Mouse (Mus musculus) liver, postnatal 0 days (tissue): ENCODE results near the gene Espl1. TPM values are rescaled to one million over a fixed set of nuclear protein-coding genes. Genes with fewer than 3 reads are reported as not detected.
A peak's percentile ranks its signal among the peaks of the same experiment; 100 is the strongest.

Experiments
- ATAC-seq: fragments of 200-750 bp; cut with Nextera tagmentation; 2 replicates; pipeline ENCODE4 v1.8.0; 2017; ENCODE audit warnings: mild to moderate bottlenecking, moderate library complexity
- DNase-seq: peaks from one replicate; pipeline ENCODE4 v3.0.0-alpha.2; 2016
- H3K27ac ChIP-seq: fragments of 300-500 bp; sonication (generic); 2 replicates; pipeline ENCODE4 v1.5.1; 2014; ENCODE audit warnings: antibody characterized with exemption, moderate library complexity, mild to moderate bottlenecking, low read depth
- H3K27me3 ChIP-seq: fragments of 300-500 bp; sonication (generic); 2 replicates; pipeline ENCODE4 v1.6.1; 2014; ENCODE audit warnings: low read length, control low read depth, mixed read lengths; ENCODE audit not compliant: insufficient read depth
- H3K36me3 ChIP-seq: fragments of 300-500 bp; sonication (generic); replicated peaks from 2 replicates; pipeline ENCODE4 v1.6.1; 2014; ENCODE audit warnings: mild to moderate bottlenecking, control low read depth, low read length, moderate library complexity, mixed read lengths; ENCODE audit not compliant: insufficient read depth
- H3K4me1 ChIP-seq: fragments of 300-500 bp; sonication (generic); 2 replicates; pipeline ENCODE4 v1.6.1; 2014; ENCODE audit warnings: antibody characterized with exemption, mild to moderate bottlenecking, control low read depth; ENCODE audit not compliant: insufficient read depth
- H3K4me2 ChIP-seq: fragments of 300-500 bp; sonication (generic); 2 replicates; pipeline ENCODE4 v1.6.1; 2014; ENCODE audit warnings: low read depth, mild to moderate bottlenecking, low read length, moderate library complexity, mixed read lengths
- H3K4me3 ChIP-seq: fragments of 300-500 bp; sonication (generic); 2 replicates; pipeline ENCODE4 v1.5.1; 2014; ENCODE audit warnings: low read depth, low read length
- H3K9ac ChIP-seq: fragments of 300-500 bp; sonication (generic); replicated peaks from 2 replicates; pipeline ENCODE4 v1.6.1; 2014; ENCODE audit warnings: mild to moderate bottlenecking, moderate library complexity
- H3K9me3 ChIP-seq: fragments of 300-500 bp; sonication (generic); 2 replicates; pipeline ENCODE4 v1.6.1; 2016; ENCODE audit warnings: mild to moderate bottlenecking, control low read depth, low read length, mixed read lengths
- CTCF ChIP-seq: sonication (generic); IDR thresholded peaks from 2 replicates; pipeline ENCODE4 v1.5.1; 2016; ENCODE audit warnings: antibody characterized with exemption, low read depth
- EP300 ChIP-seq: IDR thresholded peaks from 2 replicates; pipeline ENCODE4 v1.6.1; 2016; ENCODE audit warnings: antibody characterized with exemption, low read depth, mild to moderate bottlenecking
- WGBS: fragments of 180-500 bp; shearing (Covaris S2); extraction: QIAGEN DNeasy Blood & Tissue Kit; methylation state at CpG from one replicate; pipeline ENCODE4 v1.1.7; 2014; ENCODE audit not compliant: insufficient replicate concordance; 5-methylcytosine and 5-hydroxymethylcytosine counted together
- polyA plus RNA-seq: library from polyadenylated mRNA; unstranded; fragments of >200 nt; fragmentation: Nextera tagmentation; extraction: Ambion mirVana; gene quantifications from 2 replicates; pipeline ENCODE4 v1.2.1, GENCODE M21; 2015

Gene Espl1
- polyA plus RNA-seq, 1 experiment from 2014 or later, result 7.3 TPM

DNA sequence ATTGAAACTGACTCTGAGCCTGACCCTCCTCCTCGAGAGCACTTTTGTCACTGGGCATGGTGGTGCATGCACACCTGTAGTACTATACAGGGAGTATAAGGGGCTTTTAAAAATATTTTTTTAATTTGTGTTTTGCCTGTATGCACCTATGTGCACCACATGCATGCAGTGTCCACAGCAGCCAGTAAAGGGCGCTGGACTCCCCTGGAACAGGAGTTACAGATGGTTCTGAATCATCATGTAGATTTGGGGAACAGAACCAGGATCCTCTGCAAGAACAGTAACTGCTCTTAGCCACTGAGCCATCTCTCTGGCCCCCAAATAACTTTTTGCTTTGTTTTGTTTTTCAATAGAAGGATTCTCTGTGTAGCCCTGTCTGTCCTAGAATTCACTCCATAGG, 56.1 kb downstream of the Espl1 start:
- no peak for DNase-seq
- 62% methylated on average over 2 of the region's 2 CpGs for WGBS
- Histone ChIP-seq H3K4me3 (no peak overlapping the region), H3K4me1 (peaks cover 23% of the 10 kb centered on the region), H3K27ac (no peak overlapping the region), H3K4me2 (no peak overlapping the region), H3K27me3 (peaks cover 29% of the 10 kb centered on the region), H3K9me3 (no peaks in the 10 kb centered on the region), H3K9ac (no peak overlapping the region), H3K36me3 (no peaks in the 10 kb centered on the region)
- TF ChIP-seq CTCF (peak; percentile 39), EP300 (no peak)
- ATAC-seq, result no peak

DNA sequence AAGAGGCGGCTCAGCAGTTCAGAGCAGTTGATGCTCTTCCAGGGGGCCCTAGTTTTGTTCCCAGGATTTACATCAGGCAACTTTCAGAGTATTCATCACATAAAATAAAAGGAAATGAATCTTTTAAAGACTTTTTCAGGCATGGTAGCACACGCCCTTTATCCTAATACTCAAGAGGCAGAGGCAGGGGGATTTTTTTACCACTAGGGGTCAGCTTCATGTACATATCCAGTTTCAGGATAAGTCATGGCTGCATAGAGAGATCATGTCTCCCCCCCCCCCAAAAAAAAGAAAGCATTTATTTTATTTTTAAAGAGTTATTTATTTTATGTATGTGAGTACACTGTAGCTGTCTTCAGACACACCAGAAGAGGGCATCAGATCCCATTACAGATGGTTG, 57.9 kb downstream of the Espl1 start:
- Histone ChIP-seq H3K36me3 (no peaks in the 10 kb centered on the region), H3K9ac (no peak overlapping the region), H3K4me1 (peaks cover 26% of the 10 kb centered on the region), H3K4me3 (no peak overlapping the region), H3K4me2 (no peak overlapping the region), H3K9me3 (no peaks in the 10 kb centered on the region), H3K27me3 (peaks cover 45% of the 10 kb centered on the region), H3K27ac (no peak overlapping the region)
- ATAC-seq (no peak), DNase-seq (no peak)
- TF ChIP-seq CTCF (peak; percentile 26; the same call in 1 of the 2 replicates), EP300 (no peak)
- WGBS, result 83% methylated on average over 2 of the region's 2 CpGs

DNA sequence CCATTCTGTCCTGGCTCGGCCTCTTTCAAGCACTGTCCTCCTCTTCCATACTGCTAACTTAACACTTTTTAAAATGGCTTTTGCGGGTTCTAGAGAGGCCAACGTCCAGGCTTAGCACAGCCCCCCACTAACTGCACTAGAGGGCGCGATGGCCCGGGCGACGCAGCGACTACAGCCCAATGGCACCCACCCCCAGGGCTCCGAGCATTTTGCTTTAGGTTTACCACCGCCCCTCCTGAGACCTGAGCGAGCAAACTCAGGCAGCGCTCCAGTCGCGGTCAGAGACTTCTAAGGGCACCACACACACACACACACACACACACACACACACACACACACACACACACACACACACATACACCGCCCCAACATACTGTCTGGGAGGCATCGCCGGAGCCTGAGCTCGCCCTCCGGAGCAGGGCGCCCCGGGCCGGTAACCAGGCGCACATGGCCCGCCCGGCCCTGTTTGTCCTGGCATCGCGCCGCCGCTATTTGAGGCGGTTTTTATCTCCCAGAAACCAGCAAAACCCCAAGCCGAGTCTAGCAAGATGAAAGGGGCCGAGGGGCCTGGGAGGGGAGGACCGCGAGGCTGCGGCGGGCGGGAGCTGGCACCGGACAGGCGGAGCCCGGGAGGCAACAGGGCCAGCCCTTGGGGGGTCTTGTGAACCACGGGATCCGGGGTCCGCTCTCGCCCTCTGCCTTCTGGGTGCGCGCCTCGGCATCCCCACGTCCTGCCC, 59.2 kb downstream of the Espl1 start:
- Histone ChIP-seq H3K9ac (peak overlapping the region; percentile 65), H3K27me3 (peaks cover 55% of the 10 kb centered on the region), H3K4me1 (peaks cover 20% of the 10 kb centered on the region), H3K27ac (no peak overlapping the region), H3K4me2 (peak overlapping the region; percentile 83), H3K36me3 (no peaks in the 10 kb centered on the region), H3K9me3 (no peaks in the 10 kb centered on the region), H3K4me3 (peak overlapping the region; percentile 54)
- DNase-seq, result peak; percentile 55
- no peak for TF ChIP-seq EP300
- TF ChIP-seq CTCF, result peak; percentile 42; the same call in 1 of the 2 replicates
- ATAC-seq, result no peak
- under 1% methylated on average over 36 of the region's 49 CpGs for WGBS

DNA sequence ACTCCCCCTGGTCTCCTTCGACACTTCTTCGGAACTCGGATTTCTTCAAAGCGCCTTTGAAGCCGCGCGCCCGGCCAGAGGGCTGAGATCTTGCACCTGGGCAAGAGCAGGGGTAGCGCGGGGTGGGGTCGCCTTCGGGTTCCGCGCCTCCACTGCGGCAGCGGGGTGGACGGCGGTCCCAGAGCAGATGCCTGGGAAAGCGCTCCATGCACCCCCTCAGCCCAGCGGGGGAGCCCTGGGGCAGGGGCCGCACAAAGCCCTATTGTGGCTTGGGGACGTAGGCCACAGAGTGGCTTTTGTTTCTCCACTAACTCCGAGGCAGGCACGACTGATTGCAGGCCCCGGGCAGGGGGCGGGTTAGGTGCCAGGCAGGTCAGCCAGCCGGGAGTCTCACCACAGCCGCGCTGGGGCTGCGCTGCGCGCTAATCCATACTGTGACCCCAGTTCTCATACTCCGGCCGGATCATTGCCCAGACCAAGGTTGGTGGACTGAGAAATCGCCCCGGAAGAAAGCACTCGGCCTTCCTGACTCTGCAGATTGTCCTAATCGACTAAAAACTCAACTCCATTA, 59.9 kb downstream of the Espl1 start:
- H3K4me2 ChIP-seq, result peak overlapping the region; percentile 83
- WGBS, result 3% methylated on average over 37 of the region's 38 CpGs
- TF ChIP-seq CTCF, result no peak
- no peak for TF ChIP-seq EP300
- no peaks in the 10 kb centered on the region for H3K36me3 ChIP-seq
- peaks cover 20% of the 10 kb centered on the region for H3K4me1 ChIP-seq
- H3K27me3 ChIP-seq, result peaks cover 55% of the 10 kb centered on the region
- H3K9me3 ChIP-seq, result no peaks in the 10 kb centered on the region
- DNase-seq (no peak), ATAC-seq (no peak)
- peak overlapping the region; percentile 65 for H3K9ac ChIP-seq
- H3K4me3 ChIP-seq, result peak overlapping the region; percentile 54
- H3K27ac ChIP-seq, result no peak overlapping the region

DNA sequence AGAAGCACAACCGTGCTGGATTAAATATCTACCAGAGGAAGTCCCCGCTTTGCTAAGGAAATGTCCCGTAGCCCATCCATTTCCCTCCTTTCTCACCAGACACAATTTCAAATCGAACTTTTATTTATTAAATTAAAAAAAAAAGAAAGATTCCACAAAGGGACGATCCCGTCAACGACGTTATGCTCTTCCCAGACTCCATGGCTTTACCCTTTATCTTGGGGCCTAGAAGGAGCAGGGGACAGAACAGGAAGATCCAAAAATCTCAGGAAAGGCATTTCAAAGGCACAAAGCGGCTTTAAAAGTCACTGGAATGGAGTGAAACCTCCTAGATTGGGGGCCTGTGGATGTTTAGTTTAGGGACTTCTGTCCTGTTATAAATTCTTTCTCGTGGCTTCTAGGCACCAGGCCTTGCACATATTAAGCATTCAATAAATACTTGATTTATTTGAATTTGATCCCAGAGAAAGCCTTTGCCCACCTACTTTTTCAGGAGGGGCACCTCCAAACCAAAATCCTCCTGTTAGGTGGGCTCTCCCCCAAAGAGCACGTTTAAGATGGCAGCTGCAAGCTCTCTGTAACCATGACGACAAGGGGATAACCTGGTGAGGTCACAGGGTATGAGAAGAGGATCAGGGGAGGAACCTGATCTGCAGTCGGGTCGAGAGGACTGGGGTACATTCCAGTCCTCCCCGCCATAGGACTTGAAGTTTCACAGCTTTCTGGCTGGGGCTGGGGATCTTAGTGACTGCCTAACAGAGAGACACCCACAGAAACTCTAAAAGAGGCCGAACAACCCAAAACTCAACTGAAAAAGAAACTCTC, 60.6 kb downstream of the Espl1 start:
- no peak overlapping the region for H3K4me3 ChIP-seq
- ATAC-seq, result no peak

GRCm38 (mm10) chr15:102358126-102358525, 62.1 kb downstream of the Espl1 start:
- WGBS, result 6% methylated on average over 22 of the region's 25 CpGs

More for the DNA sequence above, 60.6 kb downstream of the Espl1 start:
- Histone ChIP-seq H3K4me1 (peaks cover 17% of the 10 kb centered on the region), H3K9ac (no peak overlapping the region), H3K36me3 (no peaks in the 10 kb centered on the region), H3K4me2 (peak overlapping the region; percentile 83; the same call in 1 of the 2 replicates), H3K9me3 (no peaks in the 10 kb centered on the region), H3K27ac (no peak overlapping the region), H3K27me3 (peaks cover 55% of the 10 kb centered on the region)
- no peak for DNase-seq
- WGBS, result 43% methylated on average over 16 of the region's 16 CpGs
- TF ChIP-seq CTCF (no peak), EP300 (no peak)

More at GRCm38 (mm10) chr15:102358126-102358525, 62.1 kb downstream of the Espl1 start:
- no peak for DNase-seq
- no peak for TF ChIP-seq CTCF
- TF ChIP-seq EP300, result no peak
- H3K4me3 ChIP-seq, result no peak overlapping the region
- no peak overlapping the region for H3K4me2 ChIP-seq
- H3K36me3 ChIP-seq, result no peaks in the 10 kb centered on the region
- no peaks in the 10 kb centered on the region for H3K9me3 ChIP-seq
- peaks cover 17% of the 10 kb centered on the region for H3K4me1 ChIP-seq
- peaks cover 65% of the 10 kb centered on the region for H3K27me3 ChIP-seq
- no peak overlapping the region for H3K9ac ChIP-seq
- ATAC-seq, result no peak
- no peak overlapping the region for H3K27ac ChIP-seq
